Mouse (Mus musculus) E14TG2a.4 (cell line): ENCODE measurements around the gene Mboat2.
A peak's percentile ranks its signal among the peaks of the same experiment; 100 is the strongest.

Experiments
- CTCF ChIP-seq: conservative IDR thresholded peaks from 2 replicates; pipeline ENCODE4 v1.5.1; 2014; ENCODE audit warnings: low read length
- NANOG ChIP-seq: IDR thresholded peaks from 2 replicates; pipeline ENCODE4 v1.6.1; 2014; ENCODE audit warnings: borderline replicate concordance, low read length, mixed read lengths
- POU5F1 ChIP-seq: IDR thresholded peaks from 2 replicates; pipeline ENCODE4 v1.6.1; 2014; ENCODE audit warnings: low read length, borderline replicate concordance

DNA sequence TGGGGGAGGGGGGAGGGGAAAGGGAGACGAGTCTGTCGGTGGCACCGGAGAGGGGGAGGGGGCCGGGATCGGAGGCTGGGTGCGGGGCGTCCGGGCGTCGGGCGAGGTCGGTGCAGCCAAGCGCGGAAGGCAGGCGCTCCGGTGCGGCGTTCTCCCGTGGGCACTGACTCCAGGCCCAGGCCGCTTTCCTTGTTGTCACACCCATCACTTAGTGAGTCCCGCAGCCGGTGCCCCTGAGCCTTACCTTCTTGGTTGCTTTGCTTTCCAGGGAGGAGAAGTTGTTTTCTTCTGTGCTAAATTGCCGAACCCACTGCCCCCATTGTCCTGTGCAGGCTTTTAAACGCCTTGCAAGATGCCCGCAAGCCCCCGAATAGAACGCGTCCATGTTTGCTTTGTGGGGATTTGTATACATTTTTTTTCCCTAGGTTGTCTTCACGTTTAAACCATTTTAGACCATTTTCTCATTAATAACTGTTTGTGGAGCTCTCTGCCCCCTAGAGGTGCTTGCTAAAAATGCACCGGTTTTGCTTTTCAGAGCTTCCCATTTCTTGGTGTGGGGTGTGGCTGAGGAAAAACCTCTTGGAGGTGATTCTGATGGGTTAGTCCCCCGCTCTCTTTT lies 144.5 kb downstream of the Mboat2 start:
- TF ChIP-seq CTCF: peak; percentile 73
- TF ChIP-seq POU5F1: no peak
- TF ChIP-seq NANOG: no peak
